Mouse (Mus musculus): ENCODE data around the gene Syvn1. TPM values are rescaled to one million over a fixed set of nuclear protein-coding genes. Genes with fewer than 3 reads are reported as not detected.

Gene Syvn1
- total and polyA plus RNA-seq, 3 experiments: 14.3 to 55.0 TPM; not detected in 1

GRCm38 (mm10) chr19:6016532-6016931 lies 29.8 kb upstream of the Syvn1 start:
- peak; percentile 65 for DNase-seq (ENCODE audit: low read depth, low spot score)
- H3K27me3 ChIP-seq (ENCODE audit: control insufficient read depth in 1 of 2, insufficient read depth in 2 of 2, low read length in 2 of 2): no peaks in the 10 kb centered on the region
- TF ChIP-seq RAD21 (IDR thresholded peaks at IDR 0.05; ENCODE audit: low read depth, low read length) (peak; percentile 29), POLR2AphosphoS2 (IDR thresholded peaks at IDR 0.05; ENCODE audit: low read length) (no peak), CTCF (IDR thresholded peaks at IDR 0.05 in 2 of 3, conservative IDR thresholded peaks at IDR 0.05 in 1 of 3; ENCODE audit: control insufficient read depth in 1 of 3, insufficient read depth in 1 of 3, low read depth in 2 of 3, low read length in 3 of 3, poor library complexity in 1 of 3, severe bottlenecking in 1 of 3) (peak; percentile 8 to 47 (median 14); a peak in 3 of 6 replicates), SMC3 (IDR thresholded peaks at IDR 0.05; ENCODE audit: low read depth, low read length) (peak; percentile 40)
- peaks cover 4 to 16% of the 10 kb centered on the region in 2 experiments; a peak in 3 of 4 replicates for H3K4me1 ChIP-seq (ENCODE audit: control insufficient read depth in 1 of 2, insufficient read depth in 2 of 2, low read length in 2 of 2)
- no peak overlapping the region for H3K27ac ChIP-seq (ENCODE audit: control insufficient read depth, low read depth, low read length)
- H3K79me2 ChIP-seq (ENCODE audit: control insufficient read depth, insufficient read depth, low read length, poor library complexity): peaks cover 10% of the 10 kb centered on the region
- no peak overlapping the region for H3K4me3 ChIP-seq (ENCODE audit: control insufficient read depth in 1 of 2, insufficient read depth in 1 of 2, low read depth in 2 of 2, low read length in 2 of 2)
- peaks cover 0 to 15% of the 10 kb centered on the region in 2 experiments; a peak in 2 of 4 replicates for H3K36me3 ChIP-seq (ENCODE audit: control insufficient read depth in 1 of 2, insufficient read depth in 2 of 2, low read length in 2 of 2)
- H3K9me3 ChIP-seq (replicated peaks; ENCODE audit: insufficient read depth, low read length): no peaks in the 10 kb centered on the region
- H3K9ac ChIP-seq (ENCODE audit: control insufficient read depth, low read depth, low read length, poor library complexity, severe bottlenecking): no peak overlapping the region

- peaks cover 4 to 16% of the 10 kb centered on the region in 2 experiments; a peak in 3 of 4 replicates for H3K4me1 ChIP-seq (ENCODE audit: control insufficient read depth in 1 of 2, insufficient read depth in 2 of 2, low read length in 2 of 2)
- peaks cover 10% of the 10 kb centered on the region for H3K79me2 ChIP-seq (ENCODE audit: control insufficient read depth, insufficient read depth, low read length, poor library complexity)
- DNase-seq (ENCODE audit: low read depth, low spot score): peak; percentile 93
- H3K27me3 ChIP-seq (ENCODE audit: control insufficient read depth in 1 of 2, insufficient read depth in 2 of 2, low read length in 2 of 2): no peaks in the 10 kb centered on the region
- H3K9me3 ChIP-seq (replicated peaks; ENCODE audit: insufficient read depth, low read length): no peaks in the 10 kb centered on the region
- H3K9ac ChIP-seq (ENCODE audit: control insufficient read depth, low read depth, low read length, poor library complexity, severe bottlenecking): peak overlapping the region; percentile 51
- H3K27ac ChIP-seq (ENCODE audit: control insufficient read depth, low read depth, low read length): peak overlapping the region; percentile 58
- peaks cover 0 to 15% of the 10 kb centered on the region in 2 experiments; a peak in 2 of 4 replicates for H3K36me3 ChIP-seq (ENCODE audit: control insufficient read depth in 1 of 2, insufficient read depth in 2 of 2, low read length in 2 of 2)
- peak overlapping the region; percentile 40 to 48 for H3K4me3 ChIP-seq (ENCODE audit: control insufficient read depth in 1 of 2, insufficient read depth in 1 of 2, low read depth in 2 of 2, low read length in 2 of 2)
- TF ChIP-seq TAL1 (IDR thresholded peaks at IDR 0.05; ENCODE audit: low read length) (no peak), TBP (IDR thresholded peaks at IDR 0.05; ENCODE audit: low read depth, low read length) (peak; percentile 69), ELF1 (IDR thresholded peaks at IDR 0.05; ENCODE audit: low read depth, low read length) (peak; percentile 31; the same call in 1 of the 2 replicates), BHLHE40 (IDR thresholded peaks at IDR 0.05; ENCODE audit: borderline replicate concordance, low read depth, low read length) (peak; percentile 91), UBTF (IDR thresholded peaks at IDR 0.05; ENCODE audit: borderline replicate concordance, insufficient read depth, low read depth, low read length) (no peak), CHD1 (IDR thresholded peaks at IDR 0.05; ENCODE audit: low read depth, low read length) (no peak), SMC3 (IDR thresholded peaks at IDR 0.05; ENCODE audit: low read depth, low read length) (peak; percentile 92), USF2 (IDR thresholded peaks at IDR 0.05; ENCODE audit: borderline replicate concordance in 1 of 2, insufficient read depth in 1 of 2, low read depth in 1 of 2, low read length in 2 of 2) (no peak), ZNF384 (IDR thresholded peaks at IDR 0.05; ENCODE audit: low read depth, low read length) (peak; percentile 20; the same call in 1 of the 2 replicates), MXI1 (IDR thresholded peaks at IDR 0.05; ENCODE audit: low read depth, low read length) (peak; percentile 96), TCF12 (IDR thresholded peaks at IDR 0.05; ENCODE audit: low read depth, low read length) (0 out of 2 replicates have a peak, but pooled peaks have one; percentile 11), NRF1 (IDR thresholded peaks at IDR 0.05; ENCODE audit: insufficient read depth, low read depth, low read length, poor library complexity, severe bottlenecking) (no peak), MEF2A (IDR thresholded peaks at IDR 0.05; ENCODE audit: extremely low read depth, insufficient replicate concordance, low read depth, low read length, poor library complexity, severe bottlenecking) (no peak), ZC3H11A (IDR thresholded peaks at IDR 0.05; ENCODE audit: low read depth, low read length) (peak; percentile 82), MAZ (IDR thresholded peaks at IDR 0.05; ENCODE audit: low read depth, low read length) (no peak), MAFK (IDR thresholded peaks at IDR 0.05; ENCODE audit: borderline replicate concordance, low read depth, low read length) (0 out of 2 replicates have a peak, but pooled peaks have one; percentile 42), MYC (IDR thresholded peaks at IDR 0.05; ENCODE audit: low read depth, low read length) (peak; percentile 96), EP300 (IDR thresholded peaks at IDR 0.05; ENCODE audit: low read depth in 1 of 2, low read length in 2 of 2) (no peak), JUND (IDR thresholded peaks at IDR 0.05; ENCODE audit: low read depth, low read length) (0 out of 2 replicates have a peak, but pooled peaks have one; percentile 14), MYB (IDR thresholded peaks at IDR 0.05; ENCODE audit: low read depth, low read length) (no peak), POLR2A (IDR thresholded peaks at IDR 0.05; ENCODE audit: control insufficient read depth in 1 of 2, insufficient read depth in 1 of 2, low read depth in 1 of 2, low read length in 2 of 2, poor library complexity in 1 of 2) (peak; percentile 30 to 71; a peak in 2 of 4 replicates), USF1 (IDR thresholded peaks at IDR 0.05; ENCODE audit: low read depth, low read length) (peak; percentile 87), ZKSCAN1 (IDR thresholded peaks at IDR 0.05; ENCODE audit: low read depth, low read length) (no peak), RAD21 (IDR thresholded peaks at IDR 0.05; ENCODE audit: low read depth, low read length) (peak; percentile 91), SIN3A (IDR thresholded peaks at IDR 0.05; ENCODE audit: low read length) (peak; percentile 91)
These were observed 28.0 kb upstream of the Syvn1 start for GRCm38 (mm10) chr19:6018142-6019089.
